Mouse (Mus musculus) spleen, embryonic (tissue): ENCODE measurements around the gene Edil3.
"Not testable (repeated sequence)": the region's sequence is repeated elsewhere in the genome, so short reads cannot be mapped to it uniquely, and the experiment has no call there.

ENCODE experiments used
- CTCF ChIA-PET: fragments of 350-600 bp; sonication (Branson Sonifier 250); formaldehyde crosslinking; loops from one replicate; lab custom pipeline; 2022; lab: Charles Lee

The Edil3 gene

GRCm38 (mm10) chr13:88938564-88938963, 117.3 kb downstream of the Edil3 start:
- CTCF ChIA-PET: no interaction called here

GRCm38 (mm10) chr13:88972355-88972754, 151.1 kb downstream of the Edil3 start:
- CTCF ChIA-PET: no interaction called here

- CTCF ChIA-PET: no interaction called here
These were observed 186.6 kb downstream of the Edil3 start for GRCm38 (mm10) chr13:89007696-89008427.

- CTCF ChIA-PET: no interaction called here
These were observed 191.2 kb downstream of the Edil3 start for GRCm38 (mm10) chr13:89012500-89012899.

GRCm38 (mm10) chr13:89029817-89030539, 208.7 kb downstream of the Edil3 start:
- CTCF ChIA-PET: no interaction called here

- CTCF ChIA-PET: no interaction called here
These were observed 214.4 kb downstream of the Edil3 start for GRCm38 (mm10) chr13:89035711-89036110.

GRCm38 (mm10) chr13:89041495-89041894, 220.2 kb downstream of the Edil3 start:
- CTCF ChIA-PET: interaction anchor here (0.6 kb wide), 1 partner anchor 264 kb away, joined by 6 read pairs; no protein-coding TSS in a partner anchor

- CTCF ChIA-PET: not testable (repeated sequence)
These were observed 248.9 kb downstream of the Edil3 start for GRCm38 (mm10) chr13:89070132-89070531.

GRCm38 (mm10) chr13:89076212-89076611, 254.9 kb downstream of the Edil3 start:
- CTCF ChIA-PET: no interaction called here

GRCm38 (mm10) chr13:89105889-89106288, 284.6 kb downstream of the Edil3 start:
- CTCF ChIA-PET: no interaction called here

GRCm38 (mm10) chr13:89117551-89117950, 296.3 kb downstream of the Edil3 start:
- CTCF ChIA-PET: no interaction called here

GRCm38 (mm10) chr13:89119809-89120208, 298.5 kb downstream of the Edil3 start:
- CTCF ChIA-PET: interaction anchor here (0.6 kb wide), 1 partner anchor 249 kb away, joined by 4 read pairs; no protein-coding TSS in a partner anchor

GRCm38 (mm10) chr13:89122511-89123253, 301.4 kb downstream of the Edil3 start:
- CTCF ChIA-PET: no interaction called here

GRCm38 (mm10) chr13:89123396-89123795, 302.1 kb downstream of the Edil3 start:
- CTCF ChIA-PET: no interaction called here

GRCm38 (mm10) chr13:89146056-89146547, 324.8 kb downstream of the Edil3 start:
- CTCF ChIA-PET: no interaction called here

- CTCF ChIA-PET: no interaction called here
These were observed 330.6 kb downstream of the Edil3 start for GRCm38 (mm10) chr13:89151878-89152277.

- CTCF ChIA-PET: no interaction called here
These were observed 346.7 kb downstream of the Edil3 start for GRCm38 (mm10) chr13:89167960-89168359.

GRCm38 (mm10) chr13:89170040-89170439, 348.8 kb downstream of the Edil3 start:
- CTCF ChIA-PET: no interaction called here

- CTCF ChIA-PET: no interaction called here
These were observed 353.9 kb downstream of the Edil3 start for GRCm38 (mm10) chr13:89175154-89175553.

GRCm38 (mm10) chr13:89189051-89189450, 367.8 kb downstream of the Edil3 start:
- CTCF ChIA-PET: no interaction called here

GRCm38 (mm10) chr13:89197019-89197418, 375.7 kb downstream of the Edil3 start:
- CTCF ChIA-PET: no interaction called here

GRCm38 (mm10) chr13:89199275-89199674, 378.0 kb downstream of the Edil3 start:
- CTCF ChIA-PET: no interaction called here
